Mouse (Mus musculus) embryonic facial prominence, embryonic 12.5 days (tissue): ENCODE measurements around the gene S100g. TPM values are rescaled to one million over a fixed set of nuclear protein-coding genes. Genes with fewer than 3 reads are reported as not detected.

Experiments used
- ATAC-seq: fragments of 200-750 bp; cut with Nextera tagmentation; 2 replicates; pipeline ENCODE4 v1.8.0; 2017; ENCODE audit not compliant: insufficient number of reproducible peaks, insufficient read depth, low FRiP score, low TSS enrichment
- H3K27ac ChIP-seq: fragments of 300-500 bp; sonication (generic); 2 replicates; pipeline ENCODE4 v1.5.1; 2016; ENCODE audit warnings: mild to moderate bottlenecking
- H3K27me3 ChIP-seq: fragments of 300-500 bp; sonication (generic); 2 replicates; pipeline ENCODE4 v1.6.1; 2016; ENCODE audit warnings: mild to moderate bottlenecking, moderate library complexity
- H3K36me3 ChIP-seq: fragments of 300-500 bp; sonication (generic); 2 replicates; pipeline ENCODE4 v1.6.1; 2016; ENCODE audit warnings: mild to moderate bottlenecking
- H3K4me1 ChIP-seq: fragments of 300-500 bp; sonication (generic); 2 replicates; pipeline ENCODE4 v1.6.1; 2016
- H3K4me2 ChIP-seq: fragments of 300-500 bp; sonication (generic); replicated peaks from 2 replicates; pipeline ENCODE4 v1.6.1; 2016; ENCODE audit warnings: mild to moderate bottlenecking, moderate library complexity
- H3K4me3 ChIP-seq: fragments of 300-500 bp; sonication (generic); 2 replicates; pipeline ENCODE4 v1.5.1; 2016; ENCODE audit warnings: mild to moderate bottlenecking
- H3K9ac ChIP-seq: fragments of 300-500 bp; sonication (generic); 2 replicates; pipeline ENCODE4 v1.6.1; 2016; ENCODE audit warnings: mild to moderate bottlenecking, moderate library complexity
- H3K9me3 ChIP-seq: fragments of 300-500 bp; sonication (generic); 2 replicates; pipeline ENCODE4 v1.6.1; 2016; ENCODE audit warnings: mild to moderate bottlenecking, moderate library complexity
- WGBS: fragments of 180-500 bp; shearing (Covaris S2); methylation state at CpG from one replicate; pipeline ENCODE4 v1.1.7; 2016; 5-methylcytosine and 5-hydroxymethylcytosine counted together
- polyA plus RNA-seq: library from polyadenylated mRNA; unstranded; fragments of >200 nt; fragmentation: Nextera tagmentation; extraction: Ambion mirVana; gene quantifications from 2 replicates; pipeline ENCODE4 v1.2.1, GENCODE M21; 2016

The S100g gene
- polyA plus RNA-seq: not detected in 2 replicates

DNA sequence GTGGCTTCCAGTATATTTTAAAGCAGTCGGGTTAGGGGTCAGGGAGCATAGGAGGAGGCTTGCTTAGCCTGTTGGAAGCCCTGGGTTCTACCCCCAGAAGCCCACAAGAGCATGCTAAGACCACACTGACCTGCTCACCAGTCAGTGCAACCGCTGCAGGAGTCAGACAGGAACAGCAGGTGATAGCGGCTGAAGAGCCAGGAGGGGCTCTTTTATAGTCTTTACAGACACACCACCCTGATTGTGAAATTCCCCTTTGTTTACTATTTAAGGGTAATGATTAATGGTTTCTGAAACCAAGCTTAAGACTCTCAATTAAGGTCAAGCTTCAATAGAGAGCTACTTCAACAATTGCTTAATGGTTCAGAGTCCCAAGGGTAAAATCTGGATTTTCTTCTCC, at the start of gene S100g:
TSS of gene S100g (minus strand) at position 217 of the 400 bp plus-strand sequence.
- no peaks in the 10 kb centered on the region for H3K36me3 ChIP-seq
- H3K27me3 ChIP-seq: no peaks in the 10 kb centered on the region
- H3K9me3 ChIP-seq: no peaks in the 10 kb centered on the region
- no peak for ATAC-seq
- H3K9ac ChIP-seq: no peak within 1 kb of the TSS
- WGBS: 44% methylated on average over 3 of the region's 3 CpGs
- no peak within 1 kb of the TSS for H3K27ac ChIP-seq
- no peak within 1 kb of the TSS for H3K4me2 ChIP-seq
- H3K4me1 ChIP-seq: no peaks in the 10 kb centered on the region
- no peak within 1 kb of the TSS for H3K4me3 ChIP-seq

DNA sequence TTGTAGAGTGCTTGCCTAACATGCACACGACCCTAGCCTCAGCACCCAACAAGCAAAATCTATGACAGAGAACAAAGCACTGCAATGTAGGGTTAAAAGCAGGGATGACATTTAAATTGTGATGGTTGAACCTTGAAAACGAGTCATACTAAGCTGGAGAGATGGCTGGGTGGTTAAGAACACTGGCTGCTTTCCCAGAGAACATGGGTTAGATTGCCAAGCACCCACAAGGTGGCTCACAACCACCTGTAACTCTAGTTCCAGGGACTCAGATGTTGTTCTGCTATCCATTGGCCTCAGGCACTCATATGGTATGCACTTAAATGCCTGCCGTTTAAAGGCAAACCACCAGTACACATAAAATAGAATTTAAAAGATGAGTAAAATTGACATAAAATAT, 27.7 kb upstream of the S100g start:
- Histone ChIP-seq H3K27me3 (peaks cover 3% of the 10 kb centered on the region; the same call in 1 of the 2 replicates), H3K4me2 (no peak overlapping the region), H3K4me1 (no peaks in the 10 kb centered on the region), H3K27ac (no peak overlapping the region), H3K36me3 (no peaks in the 10 kb centered on the region), H3K9me3 (no peaks in the 10 kb centered on the region), H3K4me3 (no peak overlapping the region), H3K9ac (no peak overlapping the region)
- 76% methylated on average over 3 of the region's 3 CpGs for WGBS
- no peak for ATAC-seq

DNA sequence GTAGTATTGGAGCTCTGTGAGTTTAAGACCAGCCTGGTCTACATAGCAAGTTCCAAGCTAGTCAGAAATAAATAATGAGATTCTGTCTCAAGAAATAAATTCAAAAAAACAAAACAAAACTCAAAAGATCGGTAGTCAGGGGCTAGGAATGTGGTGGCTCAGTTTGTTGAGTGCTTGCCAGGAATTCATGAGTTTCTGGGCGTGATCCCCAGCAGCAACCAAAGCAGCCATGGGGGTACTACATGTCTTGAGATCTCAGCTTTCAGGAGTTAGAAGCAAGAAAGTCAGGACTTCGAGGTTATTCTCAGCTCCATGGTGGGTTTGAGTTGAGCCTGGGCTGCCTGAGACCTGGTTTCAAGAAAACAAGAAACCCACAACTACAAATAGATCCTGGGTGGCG, 27.0 kb upstream of the S100g start:
- no peak overlapping the region for H3K4me3 ChIP-seq
- no peak overlapping the region for H3K4me2 ChIP-seq
- no peaks in the 10 kb centered on the region for H3K4me1 ChIP-seq
- WGBS: 81% methylated on average over 4 of the region's 4 CpGs
- H3K27me3 ChIP-seq: no peaks in the 10 kb centered on the region; the same call in 1 of the 2 replicates
- no peaks in the 10 kb centered on the region for H3K9me3 ChIP-seq
- no peak overlapping the region for H3K9ac ChIP-seq
- H3K27ac ChIP-seq: no peak overlapping the region
- H3K36me3 ChIP-seq: no peaks in the 10 kb centered on the region
- no peak for ATAC-seq

DNA sequence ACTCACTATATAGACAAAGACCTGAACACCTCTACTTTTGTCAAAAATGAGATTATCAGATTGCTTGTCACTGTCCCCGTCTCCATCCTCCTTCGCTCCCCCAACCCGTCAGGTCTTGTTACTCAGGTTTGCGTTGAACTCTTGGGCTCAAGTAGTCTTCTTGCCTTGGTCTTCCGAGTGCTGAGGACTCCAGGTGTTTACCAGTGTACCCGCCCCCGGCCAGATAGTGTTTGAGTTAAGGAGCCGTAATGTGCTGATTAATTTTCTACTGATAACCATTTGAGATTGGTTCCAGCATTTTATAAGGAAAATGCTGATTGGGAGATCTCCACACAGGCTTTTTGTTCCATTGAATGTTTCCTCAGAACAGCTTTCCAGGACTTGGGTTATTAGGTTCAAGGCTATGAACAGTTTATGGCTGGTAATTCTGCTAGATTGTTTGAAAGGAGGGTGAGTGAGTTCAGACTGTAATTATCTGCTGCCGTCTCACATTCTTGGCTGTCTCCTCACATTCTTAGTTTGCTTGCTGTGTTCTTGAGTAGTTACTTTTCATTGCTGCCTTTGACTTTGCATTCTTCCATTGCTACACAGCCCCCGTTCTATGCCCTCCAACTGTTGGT, 22.6 kb upstream of the S100g start:
- Histone ChIP-seq H3K27me3 (no peaks in the 10 kb centered on the region), H3K4me2 (no peak overlapping the region), H3K4me1 (no peaks in the 10 kb centered on the region), H3K4me3 (no peak overlapping the region), H3K9ac (no peak overlapping the region), H3K9me3 (no peaks in the 10 kb centered on the region), H3K27ac (no peak overlapping the region), H3K36me3 (no peaks in the 10 kb centered on the region)
- 93% methylated on average over 10 of the region's 10 CpGs for WGBS
- ATAC-seq: no peak

DNA sequence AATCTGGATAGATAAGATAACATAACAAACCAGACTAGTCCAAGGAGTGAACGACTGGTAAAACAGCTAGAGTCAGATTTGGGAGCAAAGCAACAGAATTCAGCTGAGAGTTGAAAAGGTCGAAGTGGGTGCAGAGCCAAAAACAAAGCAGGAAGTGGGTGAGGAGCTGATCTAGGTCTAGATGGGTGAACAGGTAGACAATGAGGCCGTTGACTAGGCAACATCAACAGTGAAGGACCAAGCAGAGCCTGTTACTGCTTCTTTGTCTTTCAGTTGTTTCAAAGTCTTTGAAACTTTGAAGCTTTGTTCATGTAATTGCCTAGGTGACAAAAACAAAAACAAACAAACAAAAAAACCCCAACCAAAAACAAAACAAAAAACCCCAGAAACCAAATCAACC, 11.8 kb upstream of the S100g start:
- ATAC-seq: no peak
- WGBS: 82% methylated on average over 3 of the region's 3 CpGs
- Histone ChIP-seq H3K36me3 (no peaks in the 10 kb centered on the region), H3K4me3 (no peak overlapping the region), H3K9me3 (no peaks in the 10 kb centered on the region), H3K4me1 (no peaks in the 10 kb centered on the region), H3K9ac (no peak overlapping the region), H3K27me3 (no peaks in the 10 kb centered on the region), H3K27ac (no peak overlapping the region), H3K4me2 (no peak overlapping the region)

DNA sequence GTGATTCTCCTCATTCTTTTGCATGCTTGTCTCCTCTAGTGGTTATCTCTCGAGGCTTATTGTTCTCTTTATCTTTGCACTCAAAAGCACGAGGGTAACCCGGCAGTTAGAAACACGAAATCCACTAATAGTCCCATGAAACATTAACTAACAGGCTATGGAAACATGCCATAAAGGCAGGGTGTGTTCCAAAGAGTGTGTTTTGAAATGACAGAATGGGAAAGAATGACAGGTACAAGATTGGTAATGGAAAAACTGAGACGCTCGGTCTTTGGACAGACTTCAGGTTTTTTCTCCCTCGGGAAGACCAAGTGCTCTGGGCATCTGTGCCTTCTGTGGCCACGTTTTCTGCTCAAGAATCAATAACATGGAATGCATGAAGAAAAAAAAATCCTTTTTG, 3.1 kb upstream of the S100g start:
- Histone ChIP-seq H3K4me2 (no peak overlapping the region), H3K9ac (no peak overlapping the region), H3K27ac (no peak overlapping the region), H3K4me3 (no peak overlapping the region), H3K27me3 (no peaks in the 10 kb centered on the region), H3K4me1 (no peaks in the 10 kb centered on the region), H3K9me3 (no peaks in the 10 kb centered on the region), H3K36me3 (no peaks in the 10 kb centered on the region)
- WGBS: 73% methylated on average over 8 of the region's 8 CpGs
- ATAC-seq: no peak

DNA sequence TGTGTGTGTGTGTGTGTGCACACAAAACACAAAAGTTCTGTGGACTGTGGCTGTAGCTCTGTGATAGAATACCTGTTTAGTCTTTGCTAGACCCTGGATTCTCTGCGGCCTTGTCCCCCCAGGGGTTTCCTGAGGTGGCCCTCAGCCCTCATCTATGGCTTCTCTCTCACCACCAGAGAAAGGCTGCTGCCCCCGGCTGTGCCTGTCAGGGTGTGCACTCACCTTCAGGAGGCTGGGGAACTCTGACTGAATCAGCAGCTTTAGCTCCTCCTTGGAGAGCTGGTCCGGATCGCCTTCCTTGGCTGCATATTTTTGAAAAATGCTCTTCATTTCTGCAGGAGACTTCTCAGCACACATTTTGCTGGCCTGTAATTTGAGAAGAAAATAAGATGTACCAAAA, 559 bp downstream of the S100g start:
- ATAC-seq: no peak
- H3K27me3 ChIP-seq: no peaks in the 10 kb centered on the region
- H3K4me3 ChIP-seq: no peak overlapping the region
- H3K9ac ChIP-seq: no peak overlapping the region
- H3K36me3 ChIP-seq: no peaks in the 10 kb centered on the region
- WGBS: 41% methylated on average over 4 of the region's 4 CpGs
- H3K27ac ChIP-seq: no peak overlapping the region
- no peak overlapping the region for H3K4me2 ChIP-seq
- H3K4me1 ChIP-seq: no peaks in the 10 kb centered on the region
- H3K9me3 ChIP-seq: no peaks in the 10 kb centered on the region

DNA sequence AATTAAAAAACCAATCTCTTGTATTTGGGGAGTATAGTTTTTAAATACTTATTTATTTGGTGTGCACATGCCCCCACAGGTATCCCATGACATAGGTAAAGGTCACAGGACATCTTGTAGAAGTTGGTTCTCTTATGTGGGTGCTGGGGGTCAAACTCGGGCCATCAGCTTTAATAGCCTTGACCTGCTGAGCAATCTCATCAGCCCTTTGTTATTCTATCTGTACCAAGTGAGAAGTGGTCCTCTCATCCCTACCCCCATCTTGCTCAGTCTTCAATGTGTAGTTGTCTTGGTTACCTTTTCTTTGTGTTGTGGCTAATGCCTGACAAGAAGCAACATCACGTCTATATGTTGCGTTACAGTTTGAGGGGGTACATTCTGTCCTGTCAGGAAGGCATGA, 6.5 kb downstream of the S100g start:
- no peak for ATAC-seq
- Histone ChIP-seq H3K9ac (no peak overlapping the region), H3K36me3 (no peaks in the 10 kb centered on the region), H3K9me3 (no peaks in the 10 kb centered on the region), H3K4me3 (no peak overlapping the region), H3K4me1 (no peaks in the 10 kb centered on the region), H3K27me3 (no peaks in the 10 kb centered on the region), H3K27ac (no peak overlapping the region), H3K4me2 (no peak overlapping the region)
- 80% methylated on average over 3 of the region's 3 CpGs for WGBS

DNA sequence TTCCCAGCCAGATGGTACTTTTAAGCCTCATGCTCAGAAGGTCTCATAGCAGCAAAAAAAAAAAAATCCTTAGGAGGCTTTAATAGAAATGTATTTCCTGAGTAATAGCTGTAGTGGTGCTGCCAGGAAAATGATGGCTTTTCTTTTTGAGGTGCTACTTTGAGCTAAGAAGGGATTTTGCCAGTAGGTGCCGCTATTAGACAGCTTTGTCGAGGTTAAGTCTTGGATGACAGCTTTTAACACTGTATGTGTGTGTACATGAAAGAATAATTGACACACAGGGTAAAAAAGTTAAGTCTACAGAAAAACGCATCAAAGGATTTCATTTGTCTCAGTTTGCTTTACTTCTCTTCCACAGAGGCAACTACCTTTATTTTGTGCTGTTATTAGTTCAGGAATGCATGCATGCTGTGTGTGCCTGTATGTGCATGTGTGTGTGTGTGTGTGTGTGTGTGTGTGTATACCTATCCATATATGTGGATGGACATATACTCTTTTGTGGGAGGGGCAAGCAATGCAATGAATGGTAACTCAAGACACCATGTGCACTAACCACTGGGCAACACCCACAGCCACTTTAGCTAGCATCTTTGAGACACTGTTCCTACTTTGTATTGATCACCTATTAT, 14.5 kb downstream of the S100g start:
- 30% methylated on average over 3 of the region's 3 CpGs for WGBS
- no peak overlapping the region for H3K27ac ChIP-seq
- H3K4me1 ChIP-seq: no peaks in the 10 kb centered on the region
- H3K9me3 ChIP-seq: no peaks in the 10 kb centered on the region
- no peak overlapping the region for H3K4me2 ChIP-seq
- no peak overlapping the region for H3K4me3 ChIP-seq
- ATAC-seq: no peak
- no peaks in the 10 kb centered on the region for H3K27me3 ChIP-seq
- H3K36me3 ChIP-seq: no peaks in the 10 kb centered on the region
- H3K9ac ChIP-seq: no peak overlapping the region

DNA sequence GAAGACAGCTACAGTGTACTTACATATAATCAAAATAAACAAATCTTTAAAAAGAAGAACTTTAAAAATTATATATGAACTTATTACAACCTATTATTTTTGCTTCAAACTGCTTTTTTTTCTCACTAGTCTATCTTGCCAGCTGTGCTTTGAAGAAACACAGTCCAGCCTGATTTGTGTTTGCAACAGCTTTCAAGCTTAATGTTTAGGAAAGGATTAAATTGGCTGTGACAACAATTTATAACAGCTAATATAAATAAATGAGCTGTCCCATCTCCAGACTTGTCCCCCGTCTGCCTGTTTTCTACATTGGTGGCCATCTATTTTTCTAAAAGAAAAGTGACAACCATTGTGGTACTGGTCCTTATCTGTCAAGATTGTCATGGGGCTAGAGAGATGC, 22.4 kb downstream of the S100g start:
- Histone ChIP-seq H3K4me2 (no peak overlapping the region), H3K9ac (no peak overlapping the region), H3K4me3 (no peak overlapping the region), H3K27me3 (no peaks in the 10 kb centered on the region), H3K4me1 (no peaks in the 10 kb centered on the region), H3K27ac (no peak overlapping the region), H3K9me3 (no peaks in the 10 kb centered on the region), H3K36me3 (0 out of 2 replicates have a peak, but pooled peaks cover 7% of the 10 kb centered on the region)
- 85% methylated on average over 1 of the region's 1 CpGs for WGBS
- ATAC-seq: no peak

DNA sequence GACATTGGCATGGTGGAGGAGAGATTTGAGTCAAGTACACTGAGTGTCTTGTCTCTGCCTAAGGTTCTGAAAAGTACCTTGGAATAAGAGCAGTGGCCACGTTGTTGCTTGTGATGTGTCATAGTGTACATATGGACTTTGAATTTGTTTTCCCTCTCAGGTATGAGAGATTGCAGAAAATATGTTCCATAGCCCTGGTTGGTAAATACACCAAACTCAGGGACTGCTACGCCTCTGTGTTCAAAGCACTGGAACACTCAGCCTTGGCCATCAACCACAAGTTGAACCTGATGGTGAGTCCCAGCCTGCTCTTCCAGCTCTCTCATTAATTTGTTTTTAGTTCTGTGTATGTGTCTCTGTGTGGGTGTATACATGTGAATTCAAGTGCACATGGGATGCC, 32.9 kb downstream of the S100g start:
- H3K9me3 ChIP-seq: no peaks in the 10 kb centered on the region
- no peak for ATAC-seq
- WGBS: 86% methylated on average over 2 of the region's 2 CpGs

DNA sequence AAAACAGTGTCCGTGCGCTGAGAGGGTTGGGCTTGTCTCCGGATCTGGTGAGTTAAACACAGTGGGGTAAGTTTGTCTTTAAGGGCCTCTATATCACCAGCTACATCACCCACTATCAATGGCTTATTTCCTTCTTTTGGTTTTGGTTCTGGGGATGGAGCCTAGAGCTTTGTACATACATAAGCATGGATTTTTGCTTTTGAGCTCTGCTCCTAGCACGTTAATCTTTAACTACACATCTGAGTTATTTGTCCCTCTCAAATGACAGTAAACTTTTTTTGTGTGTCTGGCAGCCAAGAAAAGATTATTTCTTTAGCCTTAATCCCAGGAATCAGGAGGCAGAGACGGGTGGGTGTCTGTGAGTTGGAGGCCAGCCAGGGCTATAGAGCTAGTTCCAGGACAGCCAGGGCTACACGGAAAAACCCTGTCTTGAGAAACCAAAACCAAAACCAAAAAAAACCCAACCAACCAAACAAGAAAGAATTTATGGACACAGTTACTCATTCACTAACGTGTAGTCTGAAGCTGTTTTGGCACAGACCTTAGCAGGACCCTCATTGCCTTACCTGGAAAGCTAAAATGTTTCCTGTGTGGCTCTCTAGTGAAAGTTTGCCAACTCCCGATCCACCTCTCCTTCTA, 42.8 kb downstream of the S100g start:
- Histone ChIP-seq H3K4me2 (no peak overlapping the region), H3K4me1 (no peaks in the 10 kb centered on the region), H3K9me3 (no peaks in the 10 kb centered on the region), H3K27ac (no peak overlapping the region), H3K4me3 (no peak overlapping the region), H3K9ac (no peak overlapping the region), H3K36me3 (no peaks in the 10 kb centered on the region), H3K27me3 (no peaks in the 10 kb centered on the region)
- WGBS: 88% methylated on average over 8 of the region's 8 CpGs
- ATAC-seq: no peak

More for the DNA sequence above, 32.9 kb downstream of the S100g start:
- Histone ChIP-seq H3K4me2 (no peak overlapping the region), H3K27me3 (no peaks in the 10 kb centered on the region), H3K27ac (no peak overlapping the region), H3K4me3 (no peak overlapping the region), H3K4me1 (no peaks in the 10 kb centered on the region), H3K9ac (no peak overlapping the region), H3K36me3 (peaks cover 6% of the 10 kb centered on the region; the same call in 1 of the 2 replicates)
